Comparison of ENCODE assay signal across 8 mouse cellular contexts in the genomic region with DNA sequence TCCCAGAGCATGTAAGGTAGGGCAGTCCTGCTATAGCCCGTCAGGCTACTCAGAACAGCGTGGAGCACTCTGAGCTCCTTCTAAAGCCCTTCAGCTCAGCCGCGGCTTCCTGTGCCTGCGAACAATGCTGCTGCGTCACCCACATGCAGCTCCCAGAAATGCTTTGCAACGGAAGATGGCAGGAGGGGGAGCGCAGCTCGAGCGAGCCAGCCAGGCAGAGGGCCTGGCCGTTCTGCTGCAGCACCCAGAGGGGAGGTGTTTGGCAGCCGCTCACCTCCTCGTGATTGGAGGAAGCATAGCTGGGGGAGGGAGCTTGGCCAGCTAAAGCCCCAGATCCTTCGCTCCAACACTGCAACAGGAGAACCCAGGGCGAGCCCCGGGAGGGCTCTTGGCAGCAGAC. TPM values are rescaled to one million over a fixed set of nuclear protein-coding genes. Genes with fewer than 3 reads are reported as not detected.
DNase-seq lines count a peak whose midpoint lies in the region; ATAC-seq and TF ChIP-seq lines count a peak whose summit lies in the region.

No protein-coding gene starts in this region.

- DNase-seq in CH12.LX (ENCODE audit: extremely low read depth) = peak; percentile 90
- DNase-seq in c-Kit-positive CD71-positive TER-119-negative erythroid progenitor cells, embryonic 14.5 days (ENCODE audit: low read depth) = peak; percentile 83
- peak; percentile 95 for DNase-seq in forebrain, embryonic 11.5 days (ENCODE audit: low spot score)
- DNase-seq in kidney, postnatal 36 days = peak; percentile 96 to 98
- DNase-seq in telencephalon, adult 2 months (ENCODE audit: low read depth, low spot score) = peak; percentile 97

- TF ChIP-seq EP300 in CH12.LX (IDR thresholded peaks at IDR 0.05; ENCODE audit: low read length) = no peak

- no peak for TF ChIP-seq CTCF in CH12.LX (conservative IDR thresholded peaks at IDR 0.05 in 1 of 2, IDR thresholded peaks at IDR 0.05 in 1 of 2; ENCODE audit: low read depth in 2 of 2, low read length in 2 of 2)

- H3K4me1 ChIP-seq in CH12.LX (ENCODE audit: control insufficient read depth in 1 of 2, insufficient read depth in 2 of 2) = peaks cover 0 to 37% of the 10 kb centered on the region in 2 experiments; a peak in 2 of 4 replicates
- peaks cover 5% of the 10 kb centered on the region; the same call in 1 of the 2 replicates for H3K4me1 ChIP-seq in forebrain, embryonic 11.5 days (replicated peaks; ENCODE audit: control insufficient read depth, insufficient read depth, low read length)
- peaks cover 28% of the 10 kb centered on the region for H3K4me1 ChIP-seq in heart, embryonic 16.5 days (ENCODE audit: control insufficient read depth, insufficient read depth, low read length)
- H3K4me1 ChIP-seq in liver, embryonic 15.5 days (replicated peaks) = peaks cover 44% of the 10 kb centered on the region
- H3K4me1 ChIP-seq in neural tube, embryonic 12.5 days = peaks cover 27% of the 10 kb centered on the region

- ATAC-seq in forebrain, embryonic 11.5 days (replicated peaks; ENCODE audit: low FRiP score) = peak; percentile 98
- peak; percentile 98 for ATAC-seq in heart, embryonic 16.5 days (replicated peaks; ENCODE audit: extremely low read depth, insufficient read depth, low FRiP score)
- peak; percentile 97 for ATAC-seq in liver, embryonic 15.5 days (ENCODE audit: insufficient read depth)
- ATAC-seq in neural tube, embryonic 12.5 days (ENCODE audit: low FRiP score, low read depth) = peak; percentile 99

- TF ChIP-seq POLR2A in CH12.LX (IDR thresholded peaks at IDR 0.05; ENCODE audit: low read depth, low read length) = peak; percentile 92

- peaks cover 14 to 44% of the 10 kb centered on the region in 2 experiments for H3K36me3 ChIP-seq in CH12.LX (replicated peaks in 1 of 2; ENCODE audit: control insufficient read depth in 1 of 2, insufficient read depth in 1 of 2, low read length in 1 of 2)
- peaks cover 3% of the 10 kb centered on the region; the same call in 1 of the 2 replicates for H3K36me3 ChIP-seq in forebrain, embryonic 11.5 days (ENCODE audit: control insufficient read depth, insufficient read depth, low read length)
- peaks cover 21% of the 10 kb centered on the region for H3K36me3 ChIP-seq in heart, embryonic 16.5 days (ENCODE audit: control insufficient read depth, insufficient read depth)
- H3K36me3 ChIP-seq in liver, embryonic 15.5 days (replicated peaks) = peaks cover 43% of the 10 kb centered on the region
- peaks cover 19% of the 10 kb centered on the region for H3K36me3 ChIP-seq in neural tube, embryonic 12.5 days

- WGBS in forebrain, embryonic 11.5 days = under 1% methylated on average over 16 of the region's 16 CpGs
- under 1% methylated on average over 16 of the region's 16 CpGs for WGBS in heart, embryonic 16.5 days
- under 1% methylated on average over 16 of the region's 16 CpGs for WGBS in liver, embryonic 15.5 days (ENCODE audit: insufficient replicate concordance)
- under 1% methylated on average over 16 of the region's 16 CpGs for WGBS in neural tube, embryonic 12.5 days

- peak overlapping the region; percentile 73; the same call in 1 of the 2 replicates for H3K4me2 ChIP-seq in CH12.LX (ENCODE audit: insufficient read depth, low read depth, poor library complexity, severe bottlenecking)
- H3K4me2 ChIP-seq in forebrain, embryonic 11.5 days (ENCODE audit: low read depth, low read length, severe bottlenecking) = peak overlapping the region; percentile 85
- peak overlapping the region; percentile 75 for H3K4me2 ChIP-seq in heart, embryonic 16.5 days (ENCODE audit: low read depth, low read length)
- H3K4me2 ChIP-seq in liver, embryonic 15.5 days = peak overlapping the region; percentile 81
- H3K4me2 ChIP-seq in neural tube, embryonic 12.5 days (replicated peaks) = peak overlapping the region; percentile 88

- no peaks in the 10 kb centered on the region for H3K9me3 ChIP-seq in CH12.LX (replicated peaks; ENCODE audit: low read length)
- no peaks in the 10 kb centered on the region for H3K9me3 ChIP-seq in forebrain, embryonic 11.5 days (ENCODE audit: control insufficient read depth, low read length)
- H3K9me3 ChIP-seq in heart, embryonic 16.5 days (replicated peaks; ENCODE audit: control insufficient read depth, low read length) = no peaks in the 10 kb centered on the region
- no peaks in the 10 kb centered on the region for H3K9me3 ChIP-seq in liver, embryonic 15.5 days (replicated peaks)
- no peaks in the 10 kb centered on the region for H3K9me3 ChIP-seq in neural tube, embryonic 12.5 days

- H3K27ac ChIP-seq in CH12.LX (ENCODE audit: insufficient read depth, low read depth) = peak overlapping the region; percentile 89
- H3K27ac ChIP-seq in forebrain, embryonic 11.5 days (ENCODE audit: low read depth, low read length) = peak overlapping the region; percentile 79
- H3K27ac ChIP-seq in heart, embryonic 16.5 days (ENCODE audit: low read length) = peak overlapping the region; percentile 96
- peak overlapping the region; percentile 82 for H3K27ac ChIP-seq in liver, embryonic 15.5 days (replicated peaks)
- H3K27ac ChIP-seq in neural tube, embryonic 12.5 days = peak overlapping the region; percentile 81

- H3K9ac ChIP-seq in CH12.LX (ENCODE audit: insufficient read depth, low read depth) = peak overlapping the region; percentile 95
- H3K9ac ChIP-seq in forebrain, embryonic 11.5 days (ENCODE audit: low read length) = peak overlapping the region; percentile 79
- peak overlapping the region; percentile 84 for H3K9ac ChIP-seq in heart, embryonic 16.5 days (ENCODE audit: low read length)
- peak overlapping the region; percentile 53 for H3K9ac ChIP-seq in liver, embryonic 15.5 days
- H3K9ac ChIP-seq in neural tube, embryonic 12.5 days = peak overlapping the region; percentile 67

- no peak for TF ChIP-seq RAD21 in CH12.LX (IDR thresholded peaks at IDR 0.05; ENCODE audit: low read depth, low read length)

- in situ Hi-C loops in CH12.LX (cut with MboI; ENCODE audit: low pct_ligation_motif_present, low pct_unique_long_range_greater_than_20kb, low sequenced_read_pairs) = loop anchor here (10.0 kb wide), 1 partner anchor 51 kb away; no protein-coding TSS in a partner anchor

- H3K27me3 ChIP-seq in CH12.LX (replicated peaks) = no peaks in the 10 kb centered on the region
- no peaks in the 10 kb centered on the region for H3K27me3 ChIP-seq in forebrain, embryonic 11.5 days (ENCODE audit: control insufficient read depth, insufficient read depth, low read length)
- no peaks in the 10 kb centered on the region for H3K27me3 ChIP-seq in heart, embryonic 16.5 days (ENCODE audit: control insufficient read depth, insufficient read depth, low read length)
- H3K27me3 ChIP-seq in liver, embryonic 15.5 days = no peaks in the 10 kb centered on the region
- no peaks in the 10 kb centered on the region for H3K27me3 ChIP-seq in neural tube, embryonic 12.5 days (replicated peaks)

- peaks cover 38% of the 10 kb centered on the region for H3K79me2 ChIP-seq in CH12.LX (replicated peaks; ENCODE audit: control insufficient read depth, extremely low read depth, insufficient read depth, poor library complexity, severe bottlenecking)

- dilution Hi-C loops in CH12.LX (cut with MboI; ENCODE audit: extremely low pct_ligation_motif_present, extremely low pct_unique_long_range_greater_than_20kb, low sequenced_read_pairs) = no loop called here

- peak overlapping the region; percentile 84 to 95 (median 85) for H3K4me3 ChIP-seq in CH12.LX (replicated peaks in 1 of 3; ENCODE audit: low read depth in 2 of 3, low read length in 2 of 3, poor library complexity in 1 of 3)
- H3K4me3 ChIP-seq in forebrain, embryonic 11.5 days (ENCODE audit: low read depth, low read length) = peak overlapping the region; percentile 62
- peak overlapping the region; percentile 70 for H3K4me3 ChIP-seq in heart, embryonic 16.5 days (ENCODE audit: low read length)
- peak overlapping the region; percentile 61 for H3K4me3 ChIP-seq in liver, embryonic 15.5 days (replicated peaks)
- peak overlapping the region; percentile 55 for H3K4me3 ChIP-seq in neural tube, embryonic 12.5 days

TF ChIP-seq in CH12.LX, 34 proteins besides CTCF, POLR2A, EP300 and RAD21 (continues in another document):
- TF ChIP-seq ELF1 (IDR thresholded peaks at IDR 0.05; ENCODE audit: low read depth, low read length) = peak; percentile 52; the same call in 1 of the 2 replicates
- no peak for TF ChIP-seq UBTF (IDR thresholded peaks at IDR 0.05; ENCODE audit: low read depth, low read length)
- TF ChIP-seq JUND (conservative IDR thresholded peaks at IDR 0.05; ENCODE audit: low read depth, low read length) = no peak
- no peak for TF ChIP-seq ZKSCAN1 (IDR thresholded peaks at IDR 0.05; ENCODE audit: borderline replicate concordance, low read depth, low read length)
- peak; percentile 48; the same call in 1 of the 2 replicates for TF ChIP-seq TCF12 (IDR thresholded peaks at IDR 0.05; ENCODE audit: low read depth, low read length)
- TF ChIP-seq MAZ (IDR thresholded peaks at IDR 0.05; ENCODE audit: low read depth, low read length) = peak; percentile 17; the same call in 1 of the 2 replicates
- no peak for TF ChIP-seq ZC3H11A (IDR thresholded peaks at IDR 0.05; ENCODE audit: low read depth, low read length)
- TF ChIP-seq SIN3A (IDR thresholded peaks at IDR 0.05; ENCODE audit: low read length) = peak; percentile 48
- no peak for TF ChIP-seq MAFK (IDR thresholded peaks at IDR 0.05; ENCODE audit: insufficient replicate concordance, low read length)
- TF ChIP-seq RCOR1 (conservative IDR thresholded peaks at IDR 0.05; ENCODE audit: low read depth, low read length) = no peak
- no peak for TF ChIP-seq IRF4 (IDR thresholded peaks at IDR 0.05; ENCODE audit: low read depth, low read length)

RNA-seq across cellular contexts. Expression of a gene that starts 27.8 kb away (rescaled TPM):
- total RNA-seq in CH12.LX (2012; rRNA removed) (196 and 203 TPM in 2 replicates), CH12.LX (2014; rRNA removed) (118 and 119 TPM in 2 replicates)
- polyA plus RNA-seq in CH12.LX (2012; ENCODE audit: insufficient read length, low read depth) = 191 and 193 TPM in 2 replicates
- polyA plus RNA-seq in forebrain, embryonic 11.5 days (2014; fragmentation: Nextera tagmentation; extraction: Ambion mirVana) = 18.1 and 19.7 TPM in 2 replicates
- polyA plus RNA-seq in heart, embryonic 16.5 days (2015; fragmentation: Nextera tagmentation; extraction: Ambion mirVana) = 11.8 and 15.5 TPM in 2 replicates
- polyA plus RNA-seq in liver, embryonic 15.5 days (2015; fragmentation: Nextera tagmentation; extraction: Ambion mirVana) = 12.4 and 13.2 TPM in 2 replicates
- 19.7 and 21.2 TPM in 2 replicates for polyA plus RNA-seq in neural tube, embryonic 12.5 days (2016; fragmentation: Nextera tagmentation; extraction: Ambion mirVana)

RNA-seq across cellular contexts. Expression of a gene that starts 50.9 kb away (rescaled TPM):
- 53.6 and 55.1 TPM in 2 replicates for total RNA-seq in CH12.LX (2012; rRNA removed)
- total RNA-seq in CH12.LX (2014; rRNA removed) = 3.8 and 5.6 TPM in 2 replicates
- polyA plus RNA-seq in CH12.LX (2012; ENCODE audit: insufficient read length, low read depth) = 13.2 and 17.3 TPM in 2 replicates
- polyA plus RNA-seq in forebrain, embryonic 11.5 days (2014; fragmentation: Nextera tagmentation; extraction: Ambion mirVana) = 9.5 and 12.1 TPM in 2 replicates
- polyA plus RNA-seq in heart, embryonic 16.5 days (2015; fragmentation: Nextera tagmentation; extraction: Ambion mirVana) = 1.4 and 2.4 TPM in 2 replicates
- polyA plus RNA-seq in liver, embryonic 15.5 days (2015; fragmentation: Nextera tagmentation; extraction: Ambion mirVana) = 0.90 and 1.5 TPM in 2 replicates
- 18.5 and 19.0 TPM in 2 replicates for polyA plus RNA-seq in neural tube, embryonic 12.5 days (2016; fragmentation: Nextera tagmentation; extraction: Ambion mirVana)

Comparison
In these comparisons a context has a peak if more than half of its experiments do, and no peak if none do; other contexts are left out.
1. Peak in every context shown above with its lines: DNase-seq, ATAC-seq, H3K4me3 ChIP-seq and H3K27ac ChIP-seq.